Mouse (Mus musculus) ES-E14 (cell line): ENCODE results near the gene Dok3.

Experiments
- CHD2 ChIP-seq: IDR thresholded peaks from 2 replicates; pipeline ENCODE4 v1.6.1; 2014; ENCODE audit warnings: mild to moderate bottlenecking, low read depth, low read length, inconsistent platforms
- HCFC1 ChIP-seq: IDR thresholded peaks from 2 replicates; pipeline ENCODE4 v1.6.1; 2012; ENCODE audit warnings: low read length, inconsistent platforms, borderline replicate concordance; ENCODE audit not compliant: insufficient read depth
- MAFK ChIP-seq: IDR thresholded peaks from 2 replicates; pipeline ENCODE4 v1.6.1; 2014; ENCODE audit warnings: mild to moderate bottlenecking, low read depth, low read length, inconsistent platforms; ENCODE audit not compliant: insufficient read depth
- ZNF384 ChIP-seq: IDR thresholded peaks from 2 replicates; pipeline ENCODE4 v1.6.1; 2012; ENCODE audit warnings: low read depth, low read length, inconsistent platforms

- TF ChIP-seq ZNF384 (no peak), MAFK (no peak), CHD2 (no peak), HCFC1 (no peak)
Observed at GRCm38 (mm10) chr13:55477492-55477891, 51.6 kb downstream of the Dok3 start.
